Mouse (Mus musculus) ES-E14 (cell line): ENCODE data around the gene Sipa1l2. TPM values are rescaled to one million over a fixed set of nuclear protein-coding genes. Genes with fewer than 3 reads are reported as not detected.

ENCODE experiments used
- DNase-seq: peaks from one replicate; pipeline ENCODE4 v3.0.0-alpha.2; 2013; ENCODE audit warnings: low read depth, low spot score
- H3K27ac ChIP-seq: 2 replicates; pipeline ENCODE4 v1.5.1; 2012; ENCODE audit warnings: low read depth, mild to moderate bottlenecking, low read length, moderate library complexity, mixed read lengths; ENCODE audit not compliant: poor library complexity, insufficient read depth, severe bottlenecking
- H3K36me3 ChIP-seq: 2 replicates; pipeline ENCODE4 v1.6.1; 2012; ENCODE audit warnings: mild to moderate bottlenecking, low read length, moderate library complexity, mixed read lengths; ENCODE audit not compliant: control insufficient read depth, poor library complexity, insufficient read depth, severe bottlenecking
- H3K4me1 ChIP-seq, 2 experiments: fragments of 150-350 bp in 1 of 2; sonication (generic) in 1 of 2; 2 replicates each; pipeline ENCODE4 v1.6.1; 2012; ENCODE audit warnings: low read length in 2 of 2, mild to moderate bottlenecking in 1 of 2, mixed read lengths in 1 of 2; ENCODE audit not compliant: control insufficient read depth in 2 of 2, insufficient read depth in 2 of 2, poor library complexity in 1 of 2
- H3K4me3 ChIP-seq, 2 experiments: fragments of 150-350 bp in 1 of 2; sonication (generic) in 1 of 2; 2 replicates each; pipeline ENCODE4 v1.5.1; 2012; ENCODE audit warnings: low read length in 2 of 2, low read depth in 1 of 2, mild to moderate bottlenecking in 1 of 2, mixed read lengths in 1 of 2; ENCODE audit not compliant: insufficient read depth in 1 of 2, poor library complexity in 1 of 2, severe bottlenecking in 1 of 2
- H3K9ac ChIP-seq: 2 replicates; pipeline ENCODE4 v1.6.1; 2012; ENCODE audit warnings: low read depth, mild to moderate bottlenecking, low read length, mixed read lengths; ENCODE audit not compliant: poor library complexity, insufficient read depth, severe bottlenecking
- H3K9me3 ChIP-seq: fragments of 150-350 bp; sonication (generic); 2 replicates; pipeline ENCODE4 v1.6.1; 2012; ENCODE audit warnings: low read depth, mild to moderate bottlenecking, low read length; ENCODE audit not compliant: control insufficient read depth, insufficient read depth
- CHD2 ChIP-seq: IDR thresholded peaks from 2 replicates; pipeline ENCODE4 v1.6.1; 2014; ENCODE audit warnings: mild to moderate bottlenecking, low read depth, low read length, inconsistent platforms
- HCFC1 ChIP-seq: IDR thresholded peaks from 2 replicates; pipeline ENCODE4 v1.6.1; 2012; ENCODE audit warnings: low read length, inconsistent platforms, borderline replicate concordance; ENCODE audit not compliant: insufficient read depth
- MAFK ChIP-seq: IDR thresholded peaks from 2 replicates; pipeline ENCODE4 v1.6.1; 2014; ENCODE audit warnings: mild to moderate bottlenecking, low read depth, low read length, inconsistent platforms; ENCODE audit not compliant: insufficient read depth
- ZC3H11A ChIP-seq: IDR thresholded peaks from 2 replicates; pipeline ENCODE4 v1.6.1; 2012; ENCODE audit warnings: low read depth, mild to moderate bottlenecking, inconsistent platforms, low read length, borderline replicate concordance
- ZNF384 ChIP-seq: IDR thresholded peaks from 2 replicates; pipeline ENCODE4 v1.6.1; 2012; ENCODE audit warnings: low read depth, low read length, inconsistent platforms
- in situ Hi-C, 2 experiments: fragments of 600-800 bp; cut with MboI; formaldehyde crosslinking; loops; one replicate each; pipeline ENCODE4 v1.15.1; 2025; ENCODE audit warnings: low sequenced_read_pairs in 2 of 2, inconsistent platforms in 1 of 2; ENCODE audit not compliant: unreplicated experiment in 2 of 2
- total RNA-seq: library from RNA; depleted of rRNA; stranded (reverse); fragments of 300-350 nt; gene quantifications from 2 replicates; pipeline ENCODE4 v1.2.3, GENCODE M21; 2012

The Sipa1l2 gene
- total RNA-seq, 1 experiment = 19.0 TPM

- Histone ChIP-seq H3K4me3 (no peak overlapping the region), H3K9me3 (no peaks in the 10 kb centered on the region), H3K27ac (no peak overlapping the region; the same call in 1 of the 2 replicates), H3K9ac (no peak overlapping the region), H3K36me3 (peaks cover 4% of the 10 kb centered on the region; the same call in 1 of the 2 replicates), H3K4me1 (peaks cover 6 to 34% of the 10 kb centered on the region in 2 experiments; a peak in 3 of 4 replicates)
- TF ChIP-seq MAFK (no peak), ZC3H11A (no peak), ZNF384 (no peak), CHD2 (no peak), HCFC1 (no peak)
- in situ Hi-C loops = no loop called here
- DNase-seq = no peak
Observed at GRCm38 (mm10) chr8:125532177-125532576, 37.4 kb downstream of the Sipa1l2 start.

DNA sequence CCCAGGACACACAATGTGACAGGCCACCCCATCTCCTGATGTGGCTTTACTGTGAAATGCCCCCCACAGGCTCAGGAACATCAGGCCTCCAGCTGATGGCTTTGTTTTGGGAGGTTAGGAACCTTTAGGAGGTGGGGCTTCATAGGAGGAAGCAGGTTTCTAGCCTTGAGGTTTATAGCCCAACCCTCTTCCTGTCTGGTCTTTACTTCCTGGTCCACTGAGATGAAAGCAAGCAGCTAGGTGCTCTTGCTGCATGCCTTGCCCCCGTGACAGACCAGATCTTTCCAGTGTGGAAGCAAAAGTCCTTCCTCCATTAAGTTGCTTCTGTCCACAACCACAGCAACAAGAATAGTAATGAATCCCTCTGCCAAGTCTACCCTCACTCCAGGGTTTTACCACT is 38.0 kb downstream of the Sipa1l2 start:
- in situ Hi-C loops = no loop called here
- no peak overlapping the region for H3K9ac ChIP-seq
- no peak for TF ChIP-seq HCFC1
- no peak for TF ChIP-seq CHD2
- TF ChIP-seq ZC3H11A = no peak
- TF ChIP-seq ZNF384 = no peak
- TF ChIP-seq MAFK = no peak
- no peaks in the 10 kb centered on the region for H3K9me3 ChIP-seq
- DNase-seq = no peak
- no peak overlapping the region for H3K4me3 ChIP-seq
- H3K36me3 ChIP-seq = no peaks in the 10 kb centered on the region
- no peak overlapping the region for H3K27ac ChIP-seq
- H3K4me1 ChIP-seq = peaks cover 7 to 38% of the 10 kb centered on the region in 2 experiments; a peak in 3 of 4 replicates

DNA sequence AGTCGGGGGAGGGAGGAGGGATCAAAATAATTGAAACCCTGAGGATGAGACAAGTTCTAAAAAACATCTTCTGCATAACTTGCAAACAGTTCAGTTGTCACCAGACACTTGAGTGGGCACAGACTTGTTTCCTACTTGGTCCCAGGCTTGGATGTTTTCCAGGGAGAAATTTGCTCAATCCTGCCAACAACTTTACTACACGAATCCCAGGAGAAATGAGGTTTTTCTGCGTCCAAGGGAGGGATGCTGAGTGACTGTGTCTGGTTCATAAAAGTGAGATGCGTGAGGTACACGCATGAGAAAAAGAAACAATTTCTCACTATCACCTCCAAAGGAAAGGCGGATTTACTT is 38.5 kb downstream of the Sipa1l2 start:
- Histone ChIP-seq H3K36me3 (no peaks in the 10 kb centered on the region), H3K9ac (no peak overlapping the region), H3K27ac (no peak overlapping the region), H3K4me1 (peaks cover 7 to 40% of the 10 kb centered on the region in 2 experiments; a peak in 3 of 4 replicates), H3K4me3 (no peak overlapping the region), H3K9me3 (no peaks in the 10 kb centered on the region)
- TF ChIP-seq MAFK = no peak
- no peak for TF ChIP-seq ZC3H11A
- no peak for TF ChIP-seq ZNF384
- TF ChIP-seq HCFC1 = no peak
- TF ChIP-seq CHD2 = no peak
- DNase-seq = no peak
- in situ Hi-C loops = no loop called here

DNA sequence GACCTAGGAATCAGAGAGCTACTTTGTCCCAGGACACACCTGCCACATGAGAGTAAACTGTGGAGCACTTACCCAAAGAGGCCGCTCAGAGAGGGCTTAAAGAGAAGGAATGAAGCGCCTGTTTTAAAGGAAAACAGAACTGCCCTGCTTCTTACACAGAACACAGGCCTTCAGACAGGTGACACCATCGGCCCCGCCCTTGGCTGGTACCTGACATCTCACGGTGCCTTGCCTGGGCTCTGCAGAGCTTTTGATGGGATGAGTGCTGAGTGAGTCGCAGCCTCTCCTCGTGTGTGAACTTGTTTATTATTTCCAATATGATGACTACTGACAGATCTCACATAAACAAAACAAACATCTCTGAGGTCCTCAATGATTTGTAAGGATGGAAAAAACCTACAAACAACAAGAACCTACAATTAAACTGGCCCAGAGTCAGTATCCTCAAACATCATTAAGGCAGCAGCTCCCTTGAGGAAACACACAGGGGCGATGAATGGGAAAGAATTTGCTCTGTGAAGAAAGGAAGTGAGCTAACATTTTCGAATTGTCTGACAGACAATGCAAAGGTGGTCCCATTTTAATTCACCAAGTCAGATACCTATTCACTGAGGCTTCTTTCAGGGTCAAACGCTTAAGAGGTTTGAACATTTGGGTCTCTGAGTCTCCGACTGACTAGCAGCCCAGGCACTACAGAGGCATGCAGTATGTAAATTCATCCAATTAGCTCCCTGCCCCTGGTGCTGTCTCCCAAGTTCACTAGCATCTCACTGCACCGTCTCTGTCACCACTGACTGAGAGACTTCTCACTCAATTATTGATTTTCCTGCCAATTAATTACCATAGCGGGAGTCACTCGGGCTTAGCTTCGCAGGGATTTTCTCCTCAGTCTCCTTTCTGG is 39.2 kb downstream of the Sipa1l2 start:
- Histone ChIP-seq H3K27ac (no peak overlapping the region), H3K9ac (no peak overlapping the region)

More for the DNA sequence above, 39.2 kb downstream of the Sipa1l2 start:
- no peak for DNase-seq
- TF ChIP-seq ZNF384 = no peak
- no peak for TF ChIP-seq HCFC1
- no peak for TF ChIP-seq ZC3H11A
- TF ChIP-seq CHD2 = no peak
- TF ChIP-seq MAFK = no peak
- peaks cover 7 to 40% of the 10 kb centered on the region in 2 experiments; a peak in 3 of 4 replicates for H3K4me1 ChIP-seq
- no peak overlapping the region for H3K4me3 ChIP-seq
- no peaks in the 10 kb centered on the region for H3K36me3 ChIP-seq
- H3K9me3 ChIP-seq = no peaks in the 10 kb centered on the region
- in situ Hi-C loops = no loop called here
